In genomic region chr11:61760518-61760917, GRCm38 (mm10) we compare ENCODE assay signal across 8 mouse cellular contexts. TPM values are rescaled to one million over a fixed set of nuclear protein-coding genes. Genes with fewer than 3 reads are reported as not detected.
DNase-seq lines count a peak whose midpoint lies in the region; ATAC-seq and TF ChIP-seq lines count a peak whose summit lies in the region.

No protein-coding gene starts in this region.

- H3K4me1 ChIP-seq in heart, embryonic 11.5 days (ENCODE audit: control insufficient read depth, insufficient read depth, low read length): 0 out of 2 replicates have a peak, but pooled peaks cover 3% of the 10 kb centered on the region
- H3K4me1 ChIP-seq in midbrain, embryonic 13.5 days (replicated peaks): peaks cover 25% of the 10 kb centered on the region

- H3K36me3 ChIP-seq in heart, embryonic 11.5 days (ENCODE audit: control insufficient read depth, insufficient read depth, low read length): no peaks in the 10 kb centered on the region
- peaks cover 6% of the 10 kb centered on the region for H3K36me3 ChIP-seq in C2C12 (ENCODE audit: control insufficient read depth, insufficient read depth)
- H3K36me3 ChIP-seq in midbrain, embryonic 13.5 days: peaks cover 9% of the 10 kb centered on the region

- H3K27ac ChIP-seq in heart, embryonic 11.5 days (ENCODE audit: low read depth, low read length): no peak overlapping the region
- H3K27ac ChIP-seq in midbrain, embryonic 13.5 days: no peak overlapping the region

- peaks cover 10% of the 10 kb centered on the region for H3K79me3 ChIP-seq in C2C12 (ENCODE audit: low read depth)

- intact Hi-C loops in heart, postnatal 36 days (cut with DNase I): no loop called here

- H3K79me2 ChIP-seq in C2C12 (ENCODE audit: control insufficient read depth, insufficient read depth): peaks cover 44% of the 10 kb centered on the region

- peak overlapping the region; percentile 53; the same call in 1 of the 2 replicates for H3K4me3 ChIP-seq in heart, embryonic 11.5 days (ENCODE audit: low read depth, low read length)
- H3K4me3 ChIP-seq in C2C12 (ENCODE audit: insufficient read depth, poor library complexity, severe bottlenecking): peak overlapping the region; percentile 52
- peak overlapping the region; percentile 61 for H3K4me3 ChIP-seq in midbrain, embryonic 13.5 days (replicated peaks)

- no peak overlapping the region for H3K9ac ChIP-seq in heart, embryonic 11.5 days (ENCODE audit: low read depth, low read length)
- no peak overlapping the region for H3K9ac ChIP-seq in midbrain, embryonic 13.5 days (replicated peaks)

- peak overlapping the region; percentile 77 for H3K4me2 ChIP-seq in heart, embryonic 11.5 days
- H3K4me2 ChIP-seq in midbrain, embryonic 13.5 days (replicated peaks): peak overlapping the region; percentile 67

- peak; percentile 1 for TF ChIP-seq CTCF in C2C12 (IDR thresholded peaks at IDR 0.05; ENCODE audit: control insufficient read depth, insufficient read depth, insufficient read length)

- no peaks in the 10 kb centered on the region for H3K27me3 ChIP-seq in heart, embryonic 11.5 days (ENCODE audit: control insufficient read depth, insufficient read depth, low read length)
- no peaks in the 10 kb centered on the region for H3K27me3 ChIP-seq in C2C12 (ENCODE audit: control insufficient read depth, insufficient read depth, insufficient read length)
- H3K27me3 ChIP-seq in midbrain, embryonic 13.5 days: no peaks in the 10 kb centered on the region

- no peak for DNase-seq in heart, postnatal 36 days
- DNase-seq in induced T-regulatory cell, adult 2 months (ENCODE audit: low read depth): peak; percentile 62
- no peak for DNase-seq in urinary bladder, adult 2 months (ENCODE audit: low spot score)
- no peak for DNase-seq in layer of hippocampus, adult 9-10 months (ENCODE audit: low spot score)

- 72% methylated on average over 5 of the region's 5 CpGs for WGBS in heart, embryonic 11.5 days (ENCODE audit: insufficient replicate concordance)
- 76% methylated on average over 5 of the region's 5 CpGs for WGBS in midbrain, embryonic 13.5 days

- H3ac ChIP-seq in C2C12 (ENCODE audit: control insufficient read depth, insufficient read length, low read depth): peak overlapping the region; percentile 12

- ATAC-seq in heart, embryonic 11.5 days (replicated peaks; ENCODE audit: insufficient number of reproducible peaks, low FRiP score, low TSS enrichment): no peak
- ATAC-seq in common myeloid progenitor, adult 5-6 weeks (replicated peaks; ENCODE audit: low read depth, poor library complexity, severe bottlenecking): peak; percentile 61
- no peak for ATAC-seq in midbrain, embryonic 13.5 days

- H3K9me3 ChIP-seq in heart, embryonic 11.5 days (replicated peaks; ENCODE audit: control insufficient read depth, low read length): no peaks in the 10 kb centered on the region
- H3K9me3 ChIP-seq in midbrain, embryonic 13.5 days: no peaks in the 10 kb centered on the region

TF ChIP-seq in C2C12, 6 proteins besides CTCF, POLR2A, EP300 and RAD21:
- peak; percentile 73 for TF ChIP-seq USF1 (IDR thresholded peaks at IDR 0.05; ENCODE audit: low read depth)
- no peak for TF ChIP-seq MYOG (IDR thresholded peaks at IDR 0.05; ENCODE audit: control insufficient read depth, extremely low read depth, insufficient read length)

RNA-seq across cellular contexts. Expression of gene Prpsap2, which starts 1.4 kb away (rescaled TPM):
- polyA plus RNA-seq in heart, embryonic 11.5 days (2014; fragmentation: Nextera tagmentation; extraction: Ambion mirVana): 13.8 and 16.2 TPM in 2 replicates
- 1 to 10 TPM; 6.7 to 7.4 TPM for total RNA-seq in heart, postnatal 36 days (2021)
- polyA plus RNA-seq in C2C12 (2012; fragmentation: generic; extraction: Trizol): 15.9 TPM
- 32.4 and 37.5 TPM in 2 replicates for total RNA-seq in common myeloid progenitor, adult 5-6 weeks (2017)
- polyA plus RNA-seq in midbrain, embryonic 13.5 days (2015; fragmentation: Nextera tagmentation; extraction: Ambion mirVana): 61.5 and 63.4 TPM in 2 replicates
- 26.7 and 33.1 TPM in 2 replicates for polyA plus RNA-seq in urinary bladder, adult 2 months (2012; rRNA removed)

RNA-seq across cellular contexts. Expression of gene Slc5a10, which starts 39.9 kb away (rescaled TPM):
- polyA plus RNA-seq in heart, embryonic 11.5 days (2014; fragmentation: Nextera tagmentation; extraction: Ambion mirVana): not detected in 2 replicates
- total RNA-seq in heart, postnatal 36 days (2021): not detected
- not detected for polyA plus RNA-seq in C2C12 (2012; fragmentation: generic; extraction: Trizol)
- total RNA-seq in common myeloid progenitor, adult 5-6 weeks (2017): not detected in 2 replicates
- 0.08 TPM in 1 of 2 replicates, not detected in the other for polyA plus RNA-seq in midbrain, embryonic 13.5 days (2015; fragmentation: Nextera tagmentation; extraction: Ambion mirVana)
- 0.03 and 0.04 TPM in 2 replicates for polyA plus RNA-seq in urinary bladder, adult 2 months (2012; rRNA removed)
